Comparison of ENCODE assay signal across 8 mouse cellular contexts in the genomic region with DNA sequence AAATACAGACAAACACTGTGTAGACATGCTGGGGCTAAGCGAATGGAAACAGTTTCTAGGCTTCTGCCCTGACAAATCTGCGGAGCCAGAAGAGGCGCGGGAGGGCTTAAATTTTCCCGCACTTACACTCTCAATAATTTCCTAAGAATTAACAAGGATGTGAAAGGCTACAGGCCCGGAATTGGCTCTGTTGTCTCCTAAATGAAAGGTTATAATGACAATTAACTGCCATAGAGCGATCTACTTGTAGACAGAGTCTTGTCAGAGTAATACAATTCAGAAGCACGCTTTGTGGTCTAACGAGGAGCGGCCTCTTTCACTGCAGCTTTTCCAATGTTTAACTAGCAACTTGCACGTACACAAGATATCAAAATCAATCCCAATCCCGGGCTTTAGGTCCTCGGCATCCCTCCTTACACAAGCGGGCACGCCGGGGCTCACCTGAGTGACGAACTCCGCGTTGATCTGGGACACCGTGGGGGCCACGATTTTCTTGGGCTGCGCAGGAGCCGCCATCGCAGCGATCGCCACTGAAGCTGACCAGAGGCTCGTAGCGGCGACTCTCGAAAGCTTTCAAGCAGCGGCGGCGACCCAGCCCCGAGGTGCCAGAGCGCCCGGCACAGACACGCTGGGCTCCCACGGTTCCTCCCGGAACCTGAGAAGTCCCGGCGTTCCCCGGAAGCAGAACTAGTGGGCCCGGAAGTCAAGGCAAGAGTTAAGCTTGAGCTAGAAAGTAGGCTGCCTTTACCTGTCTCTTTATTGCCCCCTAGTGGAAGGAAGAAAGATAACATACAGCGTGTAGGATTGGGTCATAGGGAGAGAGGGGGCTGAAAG. TPM values are rescaled to one million over a fixed set of nuclear protein-coding genes. Genes with fewer than 3 reads are reported as not detected.
DNase-seq lines count a peak whose midpoint lies in the region; ATAC-seq and TF ChIP-seq lines count a peak whose summit lies in the region.

No protein-coding gene starts in this region.

- peak; percentile 76 for DNase-seq in ES-E14 (ENCODE audit: low read depth, low spot score)
- DNase-seq in cerebellum, adult 11 months = peak; percentile 79
- peak; percentile 95 for DNase-seq in forebrain, embryonic 14.5 days (ENCODE audit: low spot score)
- DNase-seq in heart, postnatal 14 days = peak; percentile 72 to 81
- DNase-seq in layer of hippocampus, adult 11-12 months (ENCODE audit: low spot score) = peak; percentile 85
- peak; percentile 82 to 89 for DNase-seq in lung, adult 18-20 months
- peak; percentile 87 for DNase-seq in testis, postnatal 14 days (ENCODE audit: low spot score)

- peak overlapping the region; percentile 68 for H3K27ac ChIP-seq in ES-E14 (ENCODE audit: insufficient read depth, low read depth, low read length, poor library complexity, severe bottlenecking)
- H3K27ac ChIP-seq in forebrain, embryonic 14.5 days (ENCODE audit: low read depth, low read length) = no peak overlapping the region
- H3K27ac ChIP-seq in neural tube, embryonic 15.5 days (replicated peaks) = peak overlapping the region; percentile 60

- peaks cover 4% of the 10 kb centered on the region; the same call in 1 of the 2 replicates for H3K36me3 ChIP-seq in ES-E14 (ENCODE audit: control insufficient read depth, insufficient read depth, low read length, poor library complexity, severe bottlenecking)
- peaks cover 14% of the 10 kb centered on the region for H3K36me3 ChIP-seq in forebrain, embryonic 14.5 days (ENCODE audit: control insufficient read depth, insufficient read depth, low read length)
- H3K36me3 ChIP-seq in neural tube, embryonic 15.5 days = peaks cover 9% of the 10 kb centered on the region

- H3K9ac ChIP-seq in ES-E14 (ENCODE audit: insufficient read depth, low read depth, low read length, poor library complexity, severe bottlenecking) = peak overlapping the region; percentile 100
- peak overlapping the region; percentile 86 for H3K9ac ChIP-seq in forebrain, embryonic 14.5 days (ENCODE audit: low read length)
- peak overlapping the region; percentile 89 for H3K9ac ChIP-seq in neural tube, embryonic 15.5 days (replicated peaks)

- H3K4me2 ChIP-seq in forebrain, embryonic 14.5 days (ENCODE audit: low read length) = peak overlapping the region; percentile 75
- H3K4me2 ChIP-seq in neural tube, embryonic 15.5 days = peak overlapping the region; percentile 88

- no peaks in the 10 kb centered on the region for H3K9me3 ChIP-seq in ES-E14 (ENCODE audit: control insufficient read depth, insufficient read depth, low read depth, low read length)
- H3K9me3 ChIP-seq in forebrain, embryonic 14.5 days (replicated peaks; ENCODE audit: control insufficient read depth, low read length) = no peaks in the 10 kb centered on the region
- H3K9me3 ChIP-seq in neural tube, embryonic 15.5 days (replicated peaks) = no peaks in the 10 kb centered on the region

- no peaks in the 10 kb centered on the region for H3K27me3 ChIP-seq in forebrain, embryonic 14.5 days (replicated peaks; ENCODE audit: control insufficient read depth, insufficient read depth, low read length)
- H3K27me3 ChIP-seq in neural tube, embryonic 15.5 days (replicated peaks) = no peaks in the 10 kb centered on the region

- H3K4me1 ChIP-seq in ES-E14 (ENCODE audit: control insufficient read depth in 2 of 2, insufficient read depth in 2 of 2, low read length in 2 of 2, poor library complexity in 1 of 2) = peaks cover 4 to 6% of the 10 kb centered on the region in 2 experiments; a peak in 3 of 4 replicates
- peaks cover 8% of the 10 kb centered on the region; the same call in 1 of the 2 replicates for H3K4me1 ChIP-seq in forebrain, embryonic 14.5 days (ENCODE audit: control insufficient read depth, insufficient read depth, low read length)
- H3K4me1 ChIP-seq in neural tube, embryonic 15.5 days = peaks cover 12% of the 10 kb centered on the region

- intact Hi-C loops in heart, postnatal 14 days (cut with DNase I) = no loop called here

- peak overlapping the region; percentile 88 to 100 for H3K4me3 ChIP-seq in ES-E14 (ENCODE audit: insufficient read depth in 1 of 2, low read depth in 1 of 2, low read length in 2 of 2, poor library complexity in 1 of 2, severe bottlenecking in 1 of 2)
- peak overlapping the region; percentile 93 for H3K4me3 ChIP-seq in forebrain, embryonic 14.5 days (ENCODE audit: low read depth, low read length)
- H3K4me3 ChIP-seq in neural tube, embryonic 15.5 days (replicated peaks) = peak overlapping the region; percentile 97

- under 1% methylated on average over 44 of the region's 44 CpGs for WGBS in forebrain, embryonic 14.5 days
- under 1% methylated on average over 44 of the region's 44 CpGs for WGBS in neural tube, embryonic 15.5 days

- in situ Hi-C loops in ES-E14 (cut with MboI; ENCODE audit: low sequenced_read_pairs in 2 of 2, unreplicated experiment in 2 of 2) = no loop called here

- peak; percentile 97 for ATAC-seq in forebrain, embryonic 14.5 days
- ATAC-seq in neural tube, embryonic 15.5 days (ENCODE audit: low FRiP score) = peak; percentile 98

TF ChIP-seq in ES-E14, 5 proteins besides CTCF, POLR2A, EP300 and RAD21:
- no peak for TF ChIP-seq MAFK (IDR thresholded peaks at IDR 0.05; ENCODE audit: insufficient read depth, low read depth, low read length)
- peak; percentile 66 for TF ChIP-seq HCFC1 (IDR thresholded peaks at IDR 0.05; ENCODE audit: borderline replicate concordance, insufficient read depth, low read length)
TF ChIP-seq in ES-E14: peak in this region for 1.

RNA-seq across cellular contexts. Expression of a gene that starts 12.0 kb away (rescaled TPM):
- total RNA-seq in ES-E14 (2012; rRNA removed) = 80.2 and 93.4 TPM in 2 replicates
- 51.5 and 57.1 TPM in 2 replicates for polyA plus RNA-seq in forebrain, embryonic 14.5 days (2014; fragmentation: Nextera tagmentation; extraction: Ambion mirVana)
- total RNA-seq in heart, postnatal 14 days (2021) = 10 to 100 TPM; 19.6 to 21.2 TPM
- polyA plus RNA-seq in neural tube, embryonic 15.5 days (2015; fragmentation: Nextera tagmentation; extraction: Ambion mirVana) = 33.5 and 36.9 TPM in 2 replicates

RNA-seq across cellular contexts. Expression of a gene that starts 26.4 kb away (rescaled TPM):
- total RNA-seq in ES-E14 (2012; rRNA removed) = 9.0 and 11.5 TPM in 2 replicates
- polyA plus RNA-seq in forebrain, embryonic 14.5 days (2014; fragmentation: Nextera tagmentation; extraction: Ambion mirVana) = 7.9 and 8.1 TPM in 2 replicates
- total RNA-seq in heart, postnatal 14 days (2021) = 10 to 100 TPM; 13.7 to 15.3 TPM
- polyA plus RNA-seq in neural tube, embryonic 15.5 days (2015; fragmentation: Nextera tagmentation; extraction: Ambion mirVana) = 5.5 TPM in 2 replicates
